Mouse (Mus musculus): ENCODE results near the gene Prkar2b. TPM values are rescaled to one million over a fixed set of nuclear protein-coding genes. Genes with fewer than 3 reads are reported as not detected.

Prkar2b gene
- polyA plus RNA-seq, 1 experiment from 2014 or later, result 13.8 TPM

- 91% methylated on average over 5 of the region's 5 CpGs for WGBS
- ATAC-seq (replicated peaks; ENCODE audit: low FRiP score, low read depth), result no peak
- no peak overlapping the region for H3K4me2 ChIP-seq (ENCODE audit: low read length)
Measured at GRCm38 (mm10) chr12:31916691-31917090, 144.4 kb downstream of the Prkar2b start.

DNA sequence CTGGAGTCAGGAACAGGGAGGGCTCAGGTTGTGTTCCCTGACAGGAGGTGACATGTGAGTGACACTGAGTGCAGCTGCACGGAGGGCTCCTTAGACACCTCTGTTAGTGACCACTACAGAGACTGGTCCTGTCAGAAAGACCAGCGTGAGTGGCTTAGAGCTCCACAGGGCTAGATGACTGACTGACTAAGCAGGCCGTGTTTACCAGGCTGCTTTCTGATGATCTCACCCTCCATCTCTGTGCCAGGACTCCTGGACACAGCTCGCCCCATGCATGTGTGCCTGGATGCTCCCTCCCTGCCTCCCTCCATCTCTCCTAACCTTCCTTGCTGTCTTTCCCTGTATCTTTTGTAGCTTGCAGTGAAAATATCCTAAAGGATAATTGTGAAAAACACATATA lies 147.5 kb downstream of the Prkar2b start:
- DNase-seq (ENCODE audit: low spot score) (no peak), ATAC-seq (replicated peaks; ENCODE audit: low FRiP score, low read depth) (no peak; the same call in 1 of the 2 replicates)
- H3K4me1 ChIP-seq (replicated peaks; ENCODE audit: insufficient read depth, low read length), result no peaks in the 10 kb centered on the region
- H3K4me2 ChIP-seq (ENCODE audit: low read length), result no peak overlapping the region
- H3K27me3 ChIP-seq (ENCODE audit: insufficient read depth, low read length), result no peaks in the 10 kb centered on the region
- no peak for TF ChIP-seq CTCF (IDR thresholded peaks at IDR 0.05; ENCODE audit: low read depth)
- H3K9me3 ChIP-seq (replicated peaks; ENCODE audit: low read length), result no peaks in the 10 kb centered on the region
- H3K27ac ChIP-seq, result no peak overlapping the region
- H3K9ac ChIP-seq (ENCODE audit: low read depth, low read length), result no peak overlapping the region
- no peaks in the 10 kb centered on the region for H3K36me3 ChIP-seq (ENCODE audit: insufficient read depth, low read length)
- 79% methylated on average over 4 of the region's 4 CpGs for WGBS
- no peak overlapping the region for H3K4me3 ChIP-seq (replicated peaks; ENCODE audit: low read depth, low read length)

More at GRCm38 (mm10) chr12:31916691-31917090, 144.4 kb downstream of the Prkar2b start:
- no peaks in the 10 kb centered on the region for H3K9me3 ChIP-seq (replicated peaks; ENCODE audit: low read length)
- H3K27ac ChIP-seq, result no peak overlapping the region
- TF ChIP-seq CTCF (IDR thresholded peaks at IDR 0.05; ENCODE audit: low read depth), result no peak
- H3K4me1 ChIP-seq (replicated peaks; ENCODE audit: insufficient read depth, low read length), result no peaks in the 10 kb centered on the region
- H3K36me3 ChIP-seq (ENCODE audit: insufficient read depth, low read length), result no peaks in the 10 kb centered on the region
- no peaks in the 10 kb centered on the region for H3K27me3 ChIP-seq (ENCODE audit: insufficient read depth, low read length)
- H3K9ac ChIP-seq (ENCODE audit: low read depth, low read length), result no peak overlapping the region
- H3K4me3 ChIP-seq (replicated peaks; ENCODE audit: low read depth, low read length), result no peak overlapping the region
- no peak for DNase-seq (ENCODE audit: low spot score)

GRCm38 (mm10) chr12:31912966-31913551 lies 148.0 kb downstream of the Prkar2b start:
- no peak overlapping the region for H3K4me2 ChIP-seq (ENCODE audit: low read length)
- ATAC-seq (replicated peaks; ENCODE audit: low FRiP score, low read depth) (no peak), DNase-seq (ENCODE audit: low spot score) (no peak)
- H3K27me3 ChIP-seq (ENCODE audit: insufficient read depth, low read length), result no peaks in the 10 kb centered on the region
- TF ChIP-seq CTCF (IDR thresholded peaks at IDR 0.05; ENCODE audit: low read depth), result no peak
- H3K4me1 ChIP-seq (replicated peaks; ENCODE audit: insufficient read depth, low read length), result no peaks in the 10 kb centered on the region
- H3K9me3 ChIP-seq (replicated peaks; ENCODE audit: low read length), result no peaks in the 10 kb centered on the region
- no peak overlapping the region for H3K27ac ChIP-seq
- no peak overlapping the region for H3K9ac ChIP-seq (ENCODE audit: low read depth, low read length)
- H3K36me3 ChIP-seq (ENCODE audit: insufficient read depth, low read length), result no peaks in the 10 kb centered on the region
- 81% methylated on average over 6 of the region's 6 CpGs for WGBS
- H3K4me3 ChIP-seq (replicated peaks; ENCODE audit: low read depth, low read length), result no peak overlapping the region

Other genes with a start within 250 kb of the Prkar2b start
- 119 and 122 TPM in 2 replicates for gene Hbp1, start 110.8 kb downstream of the Prkar2b start, polyA plus RNA-seq (2015; fragmentation: Nextera tagmentation; extraction: Ambion mirVana)
- 1.6 TPM in 2 replicates for gene Pik3cg, start 147.4 kb upstream of the Prkar2b start, polyA plus RNA-seq (2015; fragmentation: Nextera tagmentation; extraction: Ambion mirVana)

Measured in kidney, postnatal 0 days (tissue).